Mouse (Mus musculus) myocyte (in vitro differentiated cells): ENCODE measurements around the gene Ccdc9b. TPM values are rescaled to one million over a fixed set of nuclear protein-coding genes. Genes with fewer than 3 reads are reported as not detected.

Source experiments
- H3K27me3 ChIP-seq: one replicate; pipeline ENCODE4 v1.6.1; 2011; ENCODE audit not compliant: control insufficient read depth, insufficient read depth, insufficient read length
- H3K36me3 ChIP-seq: one replicate; pipeline ENCODE4 v1.6.1; 2011; ENCODE audit not compliant: control insufficient read depth, insufficient read depth
- H3K4me2 ChIP-seq: one replicate; pipeline ENCODE4 v1.6.1; 2011; ENCODE audit warnings: low read depth, control low read depth
- H3K4me3 ChIP-seq: one replicate; pipeline ENCODE4 v1.5.1; 2011; ENCODE audit warnings: mild to moderate bottlenecking, control low read depth, moderate library complexity
- H3K79me2 ChIP-seq: one replicate; pipeline ENCODE4 v1.6.1; 2011; ENCODE audit not compliant: control insufficient read depth, insufficient read depth
- H3ac ChIP-seq: one replicate; pipeline ENCODE4 v1.6.1; 2011; ENCODE audit not compliant: control insufficient read depth, insufficient read length
- CEBPB ChIP-seq: IDR thresholded peaks from 2 replicates; pipeline ENCODE4 v1.6.1; 2011; ENCODE audit warnings: mild to moderate bottlenecking, moderate library complexity; ENCODE audit not compliant: poor library complexity, insufficient read depth, severe bottlenecking
- E2F4 ChIP-seq: IDR thresholded peaks from one replicate; pipeline ENCODE4 v1.6.1; 2011; ENCODE audit warnings: mild to moderate bottlenecking, control low read depth, moderate library complexity; ENCODE audit not compliant: insufficient read depth
- MAX ChIP-seq: IDR thresholded peaks from one replicate; pipeline ENCODE4 v1.6.1; 2011; ENCODE audit warnings: low read depth, mild to moderate bottlenecking, control low read depth
- MYOD1 ChIP-seq, 3 experiments: IDR thresholded peaks; one replicate each; pipeline ENCODE4 v1.6.1; 2011; ENCODE audit warnings: control low read depth in 2 of 3, low read depth in 2 of 3, mild to moderate bottlenecking in 2 of 3, moderate library complexity in 1 of 3; ENCODE audit not compliant: insufficient read length in 2 of 3, control insufficient read depth in 1 of 3
- MYOG ChIP-seq, 3 experiments: IDR thresholded peaks; one replicate each; pipeline ENCODE4 v1.6.1; 2011; ENCODE audit warnings: control low read depth in 2 of 3, low read depth in 2 of 3, mild to moderate bottlenecking in 2 of 3; ENCODE audit not compliant: insufficient read length in 2 of 3, control insufficient read depth in 1 of 3, insufficient read depth in 1 of 3
- POLR2A ChIP-seq: IDR thresholded peaks from one replicate; pipeline ENCODE4 v1.6.1; 2011; ENCODE audit warnings: low read depth, mild to moderate bottlenecking, control low read depth, moderate library complexity; ENCODE audit not compliant: insufficient read length
- POLR2AphosphoS2 ChIP-seq: IDR thresholded peaks from one replicate; pipeline ENCODE4 v1.6.1; 2011; ENCODE audit warnings: low read depth, control low read depth; ENCODE audit not compliant: insufficient read length
- REST ChIP-seq: IDR thresholded peaks from one replicate; pipeline ENCODE4 v1.6.1; 2011; ENCODE audit warnings: mild to moderate bottlenecking, control low read depth, moderate library complexity; ENCODE audit not compliant: insufficient read depth, insufficient read length
- SRF ChIP-seq: IDR thresholded peaks from one replicate; pipeline ENCODE4 v1.6.1; 2011; ENCODE audit warnings: low read depth; ENCODE audit not compliant: control insufficient read depth, insufficient read length
- TCF12 ChIP-seq: IDR thresholded peaks from one replicate; pipeline ENCODE4 v1.6.1; 2011; ENCODE audit warnings: mild to moderate bottlenecking, control low read depth; ENCODE audit not compliant: poor library complexity, insufficient read depth, severe bottlenecking
- TCF3 ChIP-seq: IDR thresholded peaks from one replicate; pipeline ENCODE4 v1.6.1; 2011; ENCODE audit warnings: low read depth, control low read depth; ENCODE audit not compliant: insufficient read length
- USF1 ChIP-seq: IDR thresholded peaks from one replicate; pipeline ENCODE4 v1.6.1; 2011; ENCODE audit warnings: low read depth, mild to moderate bottlenecking, control low read depth, moderate library complexity
- polyA plus RNA-seq: library from polyadenylated mRNA; unstranded; fragments of >200 nt; fragmentation: generic; extraction: Trizol; gene quantifications from one replicate; pipeline ENCODE4 v1.2.1, GENCODE M21; 2012; ENCODE audit warnings: missing spikeins

Gene Ccdc9b
- polyA plus RNA-seq, 1 experiment: 9.0 TPM

GRCm38 (mm10) chr2:118763469-118763868 is 1.0 kb upstream of the Ccdc9b start:
- no peak overlapping the region for H3K4me3 ChIP-seq
- no peak for TF ChIP-seq TCF3
- TF ChIP-seq POLR2AphosphoS2: peak; percentile 22
- peak in 1 of 3 experiments; percentile 11 for TF ChIP-seq MYOD1 (IDR thresholded peaks at IDR 0.05; ENCODE audit: control insufficient read depth in 1 of 3, insufficient read length in 2 of 3, low read depth in 2 of 3)
- no peaks in the 10 kb centered on the region for H3K27me3 ChIP-seq
- no peak overlapping the region for H3ac ChIP-seq
- H3K4me2 ChIP-seq: peak overlapping the region; percentile 99
- no peaks in the 10 kb centered on the region for H3K36me3 ChIP-seq
- no peaks in the 10 kb centered on the region for H3K79me2 ChIP-seq

GRCm38 (mm10) chr2:118762784-118763148 is 305 bp upstream of the Ccdc9b start:
- peak overlapping the region; percentile 5 for H3ac ChIP-seq
- TF ChIP-seq TCF3: no peak
- TF ChIP-seq USF1: no peak
- TF ChIP-seq MYOG (IDR thresholded peaks at IDR 0.05; ENCODE audit: control insufficient read depth in 1 of 3, insufficient read depth in 1 of 3, insufficient read length in 2 of 3, low read depth in 2 of 3): no peak
- no peak for TF ChIP-seq POLR2AphosphoS2
- no peak for TF ChIP-seq SRF
- TF ChIP-seq MAX: no peak
- no peak for TF ChIP-seq TCF12
- no peak for TF ChIP-seq E2F4
- no peak for TF ChIP-seq MYOD1 (IDR thresholded peaks at IDR 0.05; ENCODE audit: control insufficient read depth in 1 of 3, insufficient read length in 2 of 3, low read depth in 2 of 3)
- no peak for TF ChIP-seq POLR2A
- no peak for TF ChIP-seq CEBPB
- peak overlapping the region; percentile 99 for H3K4me2 ChIP-seq
- no peaks in the 10 kb centered on the region for H3K79me2 ChIP-seq
- no peaks in the 10 kb centered on the region for H3K27me3 ChIP-seq
- H3K36me3 ChIP-seq: peaks cover 2% of the 10 kb centered on the region
- H3K4me3 ChIP-seq: peak overlapping the region; percentile 58

GRCm38 (mm10) chr2:118761358-118761757 is 1.1 kb downstream of the Ccdc9b start:
- H3K79me2 ChIP-seq: no peaks in the 10 kb centered on the region
- H3ac ChIP-seq: peak overlapping the region; percentile 5
- TF ChIP-seq SRF: no peak
- TF ChIP-seq MYOG (IDR thresholded peaks at IDR 0.05; ENCODE audit: control insufficient read depth in 1 of 3, insufficient read depth in 1 of 3, insufficient read length in 2 of 3, low read depth in 2 of 3): no peak
- TF ChIP-seq REST: no peak
- TF ChIP-seq TCF12: no peak
- TF ChIP-seq MAX: no peak
- no peak for TF ChIP-seq MYOD1 (IDR thresholded peaks at IDR 0.05; ENCODE audit: control insufficient read depth in 1 of 3, insufficient read length in 2 of 3, low read depth in 2 of 3)
- TF ChIP-seq POLR2AphosphoS2: no peak
- TF ChIP-seq E2F4: no peak
- peak; percentile 5 for TF ChIP-seq POLR2A
- TF ChIP-seq TCF3: no peak
- TF ChIP-seq USF1: no peak
- TF ChIP-seq CEBPB: peak; percentile 35; the same call in 1 of the 2 replicates
- H3K36me3 ChIP-seq: peaks cover 13% of the 10 kb centered on the region
- H3K4me3 ChIP-seq: peak overlapping the region; percentile 58
- peak overlapping the region; percentile 99 for H3K4me2 ChIP-seq
- H3K27me3 ChIP-seq: no peaks in the 10 kb centered on the region

- H3K4me3 ChIP-seq: peak overlapping the region; percentile 58
- H3K36me3 ChIP-seq: peaks cover 16% of the 10 kb centered on the region
- H3K79me2 ChIP-seq: no peaks in the 10 kb centered on the region
- TF ChIP-seq E2F4 (no peak), MYOG (IDR thresholded peaks at IDR 0.05; ENCODE audit: control insufficient read depth in 1 of 3, insufficient read depth in 1 of 3, insufficient read length in 2 of 3, low read depth in 2 of 3) (peak in 1 of 3 experiments; percentile 15), MAX (no peak)
- H3K4me2 ChIP-seq: peak overlapping the region; percentile 99
- H3ac ChIP-seq: peak overlapping the region; percentile 5
- H3K27me3 ChIP-seq: no peaks in the 10 kb centered on the region
Measured at GRCm38 (mm10) chr2:118760311-118761025, 2.0 kb downstream of the Ccdc9b start.

- TF ChIP-seq CEBPB: no peak
- H3K36me3 ChIP-seq: peaks cover 16% of the 10 kb centered on the region
- H3K4me2 ChIP-seq: peak overlapping the region; percentile 99
Measured at GRCm38 (mm10) chr2:118759828-118760227, 2.6 kb downstream of the Ccdc9b start.

More at GRCm38 (mm10) chr2:118759828-118760227, 2.6 kb downstream of the Ccdc9b start:
- Histone ChIP-seq H3K4me3 (no peak overlapping the region), H3ac (no peak overlapping the region), H3K79me2 (no peaks in the 10 kb centered on the region), H3K27me3 (no peaks in the 10 kb centered on the region)
